Mouse (Mus musculus) MEL (cell line): ENCODE data around the gene 7420426K07Rik. TPM values are rescaled to one million over a fixed set of nuclear protein-coding genes. Genes with fewer than 3 reads are reported as not detected.

Source experiments
- DNase-seq: peaks from one replicate; pipeline ENCODE4 v3.0.0; 2011; ENCODE audit warnings: low read depth, low spot score
- H3K27ac ChIP-seq: 2 replicates; pipeline ENCODE4 v1.5.1; 2012; ENCODE audit warnings: low read depth, mild to moderate bottlenecking, control low read depth, low read length, moderate library complexity; ENCODE audit not compliant: control insufficient read depth
- H3K27me3 ChIP-seq, 2 experiments: fragments of 150-350 bp in 1 of 2; sonication (generic) in 1 of 2; 2 replicates each; pipeline ENCODE4 v1.6.1; 2012; ENCODE audit warnings: low read length in 2 of 2, mild to moderate bottlenecking in 2 of 2, improper control_type of control experiment in 1 of 2, moderate library complexity in 1 of 2; ENCODE audit not compliant: insufficient read depth in 2 of 2, control insufficient read depth in 1 of 2
- H3K36me3 ChIP-seq, 2 experiments: 2 replicates each; pipeline ENCODE4 v1.6.1; 2012 to 2014; ENCODE audit warnings: low read length in 2 of 2, improper control_type of control experiment in 1 of 2, inconsistent platforms in 1 of 2, mild to moderate bottlenecking in 1 of 2; ENCODE audit not compliant: insufficient read depth in 2 of 2, control insufficient read depth in 1 of 2
- H3K4me1 ChIP-seq, 2 experiments: fragments of 150-350 bp in 1 of 2; sonication (generic) in 1 of 2; 2 replicates each; pipeline ENCODE4 v1.6.1; 2012; ENCODE audit warnings: low read length in 2 of 2, improper control_type of control experiment in 1 of 2, mild to moderate bottlenecking in 1 of 2; ENCODE audit not compliant: insufficient read depth in 2 of 2, control insufficient read depth in 1 of 2
- H3K4me3 ChIP-seq, 2 experiments: fragments of 150-350 bp in 1 of 2; sonication (generic) in 1 of 2; 2 replicates each; pipeline ENCODE4 v1.5.1; 2012; ENCODE audit warnings: low read depth in 2 of 2, low read length in 2 of 2, mild to moderate bottlenecking in 2 of 2, moderate library complexity in 2 of 2, control low read depth in 1 of 2, improper control_type of control experiment in 1 of 2; ENCODE audit not compliant: control insufficient read depth in 1 of 2, insufficient read depth in 1 of 2
- H3K79me2 ChIP-seq: 2 replicates; pipeline ENCODE4 v1.6.1; 2012; ENCODE audit warnings: mild to moderate bottlenecking, low read length, moderate library complexity; ENCODE audit not compliant: control insufficient read depth, poor library complexity, insufficient read depth
- H3K9ac ChIP-seq: 2 replicates; pipeline ENCODE4 v1.6.1; 2012; ENCODE audit warnings: low read depth, mild to moderate bottlenecking, control low read depth, low read length, moderate library complexity; ENCODE audit not compliant: control insufficient read depth, poor library complexity, severe bottlenecking
- H3K9me3 ChIP-seq: fragments of 150-350 bp; sonication (generic); replicated peaks from 2 replicates; pipeline ENCODE4 v1.6.1; 2012; ENCODE audit warnings: mild to moderate bottlenecking, low read length, improper control_type of control experiment, moderate library complexity; ENCODE audit not compliant: insufficient read depth
- BHLHE40 ChIP-seq: IDR thresholded peaks from 2 replicates; pipeline ENCODE4 v1.6.1; 2012; ENCODE audit warnings: low read depth, mild to moderate bottlenecking, inconsistent platforms, low read length, improper control_type of control experiment, borderline replicate concordance
- CHD1 ChIP-seq: IDR thresholded peaks from 2 replicates; pipeline ENCODE4 v1.6.1; 2012; ENCODE audit warnings: low read depth, mild to moderate bottlenecking, inconsistent platforms, low read length, improper control_type of control experiment
- CHD2 ChIP-seq: IDR thresholded peaks from 2 replicates; pipeline ENCODE4 v1.6.1; 2011; ENCODE audit warnings: low read length, improper control_type of control experiment
- CTCF ChIP-seq, 3 experiments: IDR thresholded peaks in 2 of 3; conservative IDR thresholded peaks in 1 of 3; 2 replicates each; pipeline ENCODE4 v1.5.1; 2011 to 2012; ENCODE audit warnings: low read length in 3 of 3, low read depth in 2 of 3, mild to moderate bottlenecking in 2 of 3, improper control_type of control experiment in 1 of 3, inconsistent platforms in 1 of 3, mixed read lengths in 1 of 3, moderate library complexity in 1 of 3; ENCODE audit not compliant: control insufficient read depth in 1 of 3, insufficient read depth in 1 of 3, poor library complexity in 1 of 3, severe bottlenecking in 1 of 3
- E2F4 ChIP-seq: IDR thresholded peaks from 2 replicates; pipeline ENCODE4 v1.6.1; 2011; ENCODE audit warnings: low read depth, low read length, improper control_type of control experiment, borderline replicate concordance
- EP300 ChIP-seq, 2 experiments: IDR thresholded peaks; 2 replicates each; pipeline ENCODE4 v1.6.1; 2011; ENCODE audit warnings: improper control_type of control experiment in 2 of 2, low read length in 2 of 2, low read depth in 1 of 2, mild to moderate bottlenecking in 1 of 2
- ETS1 ChIP-seq: IDR thresholded peaks from 2 replicates; pipeline ENCODE4 v1.6.1; 2012; ENCODE audit warnings: low read depth, mild to moderate bottlenecking, inconsistent platforms, low read length, improper control_type of control experiment, moderate library complexity
- GABPA ChIP-seq: IDR thresholded peaks from 2 replicates; pipeline ENCODE4 v1.6.1; 2012; ENCODE audit warnings: low read depth, mild to moderate bottlenecking, inconsistent platforms, low read length, improper control_type of control experiment, moderate library complexity
- MAZ ChIP-seq: IDR thresholded peaks from 2 replicates; pipeline ENCODE4 v1.6.1; 2012; ENCODE audit warnings: low read depth, mild to moderate bottlenecking, inconsistent platforms, low read length, improper control_type of control experiment
- POLR2AphosphoS5 ChIP-seq: IDR thresholded peaks from 2 replicates; pipeline ENCODE4 v1.6.1; 2012; ENCODE audit warnings: low read depth, borderline replicate concordance, mild to moderate bottlenecking, inconsistent platforms, low read length, moderate library complexity, mixed read lengths
- RAD21 ChIP-seq: IDR thresholded peaks from 2 replicates; pipeline ENCODE4 v1.6.1; 2011; ENCODE audit warnings: mild to moderate bottlenecking, low read depth, low read length, improper control_type of control experiment
- SIN3A ChIP-seq: IDR thresholded peaks from 2 replicates; pipeline ENCODE4 v1.6.1; 2012; ENCODE audit warnings: low read length, improper control_type of control experiment, inconsistent platforms
- SMC3 ChIP-seq: IDR thresholded peaks from 2 replicates; pipeline ENCODE4 v1.6.1; 2011; ENCODE audit warnings: low read depth, low read length, improper control_type of control experiment
- TCF12 ChIP-seq: IDR thresholded peaks from 2 replicates; pipeline ENCODE4 v1.6.1; 2014; ENCODE audit warnings: low read depth, mild to moderate bottlenecking, inconsistent platforms, low read length, improper control_type of control experiment, moderate library complexity
- USF1 ChIP-seq: IDR thresholded peaks from 2 replicates; pipeline ENCODE4 v1.6.1; 2014; ENCODE audit warnings: low read depth, mild to moderate bottlenecking, inconsistent platforms, low read length, improper control_type of control experiment, moderate library complexity
- ZC3H11A ChIP-seq: IDR thresholded peaks from 2 replicates; pipeline ENCODE4 v1.6.1; 2012; ENCODE audit warnings: low read depth, mild to moderate bottlenecking, inconsistent platforms, low read length, improper control_type of control experiment
- polyA plus RNA-seq, 2 experiments: library from polyadenylated mRNA; stranded (reverse) in 1 of 2; unstranded in 1 of 2; fragments of >175 nt in 1 of 2; fragments of >200 nt in 1 of 2; gene quantifications; 2 replicates each; pipeline versions ENCODE4 v1.2.1 to v1.2.4; 2012; ENCODE audit warnings: low replicate concordance in 2 of 2, low read depth in 1 of 2; ENCODE audit not compliant: insufficient read length in 2 of 2, insufficient read depth in 1 of 2, missing spikeins in 1 of 2
- total RNA-seq: library from RNA; depleted of rRNA; stranded (reverse); fragments of 300-350 nt; gene quantifications from 2 replicates; pipeline ENCODE4 v1.2.3, GENCODE M21; 2012

7420426K07Rik gene
- total and polyA plus RNA-seq, 3 experiments: not detected

DNA sequence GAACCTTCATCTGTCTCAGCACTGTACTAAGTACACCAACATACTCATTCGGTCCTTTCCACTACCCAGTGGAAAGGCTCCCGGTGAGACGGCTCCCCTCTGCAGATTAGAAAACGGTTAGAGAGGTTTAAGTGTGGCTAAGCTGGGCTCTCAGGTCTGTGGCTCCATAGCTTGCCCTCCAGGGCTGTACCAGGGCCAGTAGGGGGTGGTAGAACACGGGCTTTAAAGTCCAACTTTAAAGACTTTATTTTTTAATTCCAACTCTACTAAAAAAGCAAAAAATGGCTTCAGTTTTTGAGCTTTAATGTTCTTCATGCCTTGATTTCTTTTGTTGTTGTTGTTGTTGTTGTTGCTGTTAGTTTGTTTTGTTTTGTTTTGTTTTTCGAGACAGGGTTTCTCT lies 21.3 kb downstream of the 7420426K07Rik start:
- Histone ChIP-seq H3K9me3 (no peaks in the 10 kb centered on the region), H3K79me2 (no peaks in the 10 kb centered on the region), H3K9ac (no peak overlapping the region), H3K4me1 (no peaks in the 10 kb centered on the region)
- TF ChIP-seq USF1 (no peak), BHLHE40 (no peak), CHD1 (no peak)
- TF ChIP-seq, all 39 proteins: peak for 0
- Histone ChIP-seq H3K4me3 (no peak overlapping the region), H3K27ac (no peak overlapping the region), H3K27me3 (no peaks in the 10 kb centered on the region), H3K36me3 (no peaks in the 10 kb centered on the region)
- DNase-seq: no peak

DNA sequence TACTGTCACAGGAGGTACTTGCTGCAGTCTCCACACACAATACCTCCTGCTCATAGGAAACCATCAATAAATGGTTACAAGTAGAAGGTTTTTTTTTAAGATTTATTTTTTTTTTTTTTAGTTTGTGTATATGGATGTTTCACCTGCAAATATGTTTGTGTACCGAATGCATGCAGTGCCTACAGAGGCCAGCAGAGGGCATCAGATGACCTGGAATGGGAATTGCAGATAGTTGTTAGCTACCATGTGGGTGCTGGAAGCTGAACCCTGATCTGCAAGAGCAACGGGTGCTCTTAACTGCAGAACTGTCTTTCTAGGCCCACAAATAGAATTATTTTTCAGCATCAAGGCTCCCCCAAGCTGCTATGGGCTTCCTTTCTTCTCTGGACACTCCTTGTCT lies 26.6 kb downstream of the 7420426K07Rik start:
- H3K79me2 ChIP-seq: no peaks in the 10 kb centered on the region
- TF ChIP-seq SMC3 (peak; percentile 53), ZC3H11A (peak; percentile 24; the same call in 1 of the 2 replicates), CHD1 (no peak), RAD21 (peak; percentile 59), CTCF (IDR thresholded peaks at IDR 0.05 in 2 of 3, conservative IDR thresholded peaks at IDR 0.05 in 1 of 3; ENCODE audit: control insufficient read depth in 1 of 3, insufficient read depth in 1 of 3, low read depth in 2 of 3, low read length in 3 of 3, poor library complexity in 1 of 3, severe bottlenecking in 1 of 3) (peak; percentile 61 to 63 (median 63); a peak in 5 of 6 replicates), TCF12 (no peak), GABPA (no peak), CHD2 (no peak), MAZ (no peak)
- H3K27me3 ChIP-seq: no peaks in the 10 kb centered on the region
- peak; percentile 26 for DNase-seq
- H3K4me3 ChIP-seq: no peak overlapping the region
- no peak overlapping the region for H3K9ac ChIP-seq
- H3K27ac ChIP-seq: no peak overlapping the region
- H3K36me3 ChIP-seq: no peaks in the 10 kb centered on the region
- H3K9me3 ChIP-seq: no peaks in the 10 kb centered on the region
- no peaks in the 10 kb centered on the region for H3K4me1 ChIP-seq

DNA sequence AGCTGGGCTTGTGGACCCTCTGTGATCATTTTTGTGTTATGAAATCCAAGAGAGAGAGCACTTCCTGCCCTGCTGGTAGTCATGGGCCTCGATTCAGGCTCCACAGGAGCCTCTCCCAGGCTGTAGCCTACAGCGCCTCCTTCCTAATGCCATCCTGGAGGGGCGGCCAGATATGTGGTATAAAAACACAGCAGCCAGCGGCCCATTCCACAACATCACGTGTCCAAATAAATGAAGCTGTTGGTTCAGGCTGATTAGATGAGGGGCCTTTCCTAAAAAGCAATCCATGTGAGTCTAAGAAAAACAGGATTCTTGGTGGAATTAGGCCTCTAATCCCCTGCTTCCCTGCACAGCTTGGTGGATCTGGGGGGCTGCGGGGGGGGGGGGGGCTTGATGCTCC lies 30.0 kb downstream of the 7420426K07Rik start:
- H3K9ac ChIP-seq: no peak overlapping the region
- no peaks in the 10 kb centered on the region for H3K27me3 ChIP-seq
- no peaks in the 10 kb centered on the region for H3K36me3 ChIP-seq
- no peaks in the 10 kb centered on the region for H3K4me1 ChIP-seq
- H3K9me3 ChIP-seq: no peaks in the 10 kb centered on the region
- no peaks in the 10 kb centered on the region for H3K79me2 ChIP-seq
- TF ChIP-seq ETS1 (no peak), E2F4 (no peak), EP300 (IDR thresholded peaks at IDR 0.05; ENCODE audit: low read depth in 1 of 2, low read length in 2 of 2) (no peak), BHLHE40 (no peak), SIN3A (no peak), POLR2AphosphoS5 (no peak)
- no peak for DNase-seq
- H3K4me3 ChIP-seq: no peak overlapping the region
- no peak overlapping the region for H3K27ac ChIP-seq
